Mouse (Mus musculus): ENCODE results near the gene Srl.

DNA sequence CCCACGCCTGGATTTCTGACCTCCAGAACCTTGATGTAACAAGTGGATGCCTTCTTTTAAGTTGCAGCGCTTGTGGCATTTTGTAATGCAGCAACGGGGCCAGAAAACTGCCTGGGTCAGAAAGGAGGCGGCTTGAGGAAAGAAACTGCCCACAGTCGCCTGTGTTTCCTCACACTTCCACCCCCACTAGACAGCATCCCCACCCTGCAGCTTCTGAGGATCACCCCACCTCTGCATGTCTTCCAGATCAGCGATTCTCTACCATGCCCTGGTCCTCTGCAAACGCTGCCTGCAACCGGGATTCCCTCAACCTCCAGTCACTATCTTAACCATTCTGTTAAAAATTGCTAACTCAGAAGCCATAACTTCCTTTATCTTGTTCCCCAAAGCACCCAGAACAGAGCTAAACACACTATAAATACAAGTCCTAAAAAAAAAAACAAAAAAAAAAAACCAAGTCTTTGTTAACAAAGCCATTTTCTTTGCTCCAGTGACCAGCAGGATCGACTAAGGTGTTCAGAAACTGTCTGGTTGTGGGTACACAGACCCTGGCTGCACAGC is 77.0 kb downstream of the Srl start:
- TF ChIP-seq CTCF (IDR thresholded peaks at IDR 0.05; ENCODE audit: low read depth) = no peak
- TF ChIP-seq EP300 (optimal IDR thresholded peaks at IDR 0.05) = no peak

All from stomach, postnatal 0 days (tissue).